Mouse (Mus musculus): ENCODE data around the gene Dusp27.

DNA sequence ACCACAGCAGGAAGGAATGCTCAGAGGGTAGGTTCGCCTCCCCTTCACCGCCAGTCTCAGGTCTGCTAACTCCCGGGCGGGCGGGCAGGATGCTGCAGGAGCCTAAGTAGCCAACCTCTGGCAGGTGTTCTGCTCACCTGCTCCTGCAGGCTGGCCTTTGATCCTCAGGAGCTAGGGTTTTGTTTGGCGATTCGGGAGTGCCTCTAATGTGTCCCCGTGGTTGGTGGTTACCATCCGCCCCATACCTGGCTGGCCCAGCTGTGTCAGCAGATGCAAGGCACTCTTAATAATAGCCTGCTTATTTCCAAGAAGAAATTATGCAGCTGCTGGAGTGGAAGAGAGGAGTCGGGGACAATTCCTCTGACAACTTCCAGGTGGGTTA, 27.4 kb upstream of the Dusp27 start:
- no peak for TF ChIP-seq MAFK (IDR thresholded peaks at IDR 0.05; ENCODE audit: insufficient read depth, low read depth, low read length)
- no peak for TF ChIP-seq HCFC1 (IDR thresholded peaks at IDR 0.05; ENCODE audit: borderline replicate concordance, insufficient read depth, low read length)
- no peak for TF ChIP-seq CHD2 (IDR thresholded peaks at IDR 0.05; ENCODE audit: low read depth, low read length)
- no peak for TF ChIP-seq ZC3H11A (IDR thresholded peaks at IDR 0.05; ENCODE audit: borderline replicate concordance, low read depth, low read length)
